Mouse (Mus musculus) small intestine, adult 2 months (tissue): ENCODE results near the gene Acad11. TPM values are rescaled to one million over a fixed set of nuclear protein-coding genes. Genes with fewer than 3 reads are reported as not detected.

Experiments
- H3K27ac ChIP-seq: fragments of 200-500 bp; 2 replicates; pipeline ENCODE4 v1.5.1; 2012; ENCODE audit warnings: low read depth, low read length, control low read depth, inconsistent platforms; ENCODE audit not compliant: insufficient read depth
- H3K27me3 ChIP-seq: fragments of 200-500 bp; 2 replicates; pipeline ENCODE4 v1.6.1; 2012; ENCODE audit warnings: mild to moderate bottlenecking, moderate library complexity, low read length, inconsistent platforms; ENCODE audit not compliant: control insufficient read depth, insufficient read depth
- H3K36me3 ChIP-seq: fragments of 200-500 bp; 2 replicates; pipeline ENCODE4 v1.6.1; 2012; ENCODE audit warnings: mild to moderate bottlenecking, low read length, control low read depth, inconsistent platforms; ENCODE audit not compliant: control insufficient read depth, insufficient read depth
- H3K4me1 ChIP-seq: fragments of 200-500 bp; 2 replicates; pipeline ENCODE4 v1.6.1; 2012; ENCODE audit warnings: low read length, inconsistent platforms, mixed read lengths; ENCODE audit not compliant: control insufficient read depth, insufficient read depth, insufficient read length
- H3K4me3 ChIP-seq: fragments of 200-500 bp; 2 replicates; pipeline ENCODE4 v1.5.1; 2012; ENCODE audit warnings: low read depth, mild to moderate bottlenecking, control low read depth, inconsistent platforms, low read length, moderate library complexity
- CTCF ChIP-seq: fragments of 200-500 bp; IDR thresholded peaks from 2 replicates; pipeline ENCODE4 v1.5.1; 2012; ENCODE audit warnings: low read depth, mild to moderate bottlenecking, control low read depth, inconsistent platforms, low read length, moderate library complexity, mixed read lengths; ENCODE audit not compliant: insufficient replicate concordance, insufficient read length; ENCODE audit errors: extremely low read depth
- POLR2A ChIP-seq: fragments of 200-500 bp; IDR thresholded peaks from 2 replicates; pipeline ENCODE4 v1.6.1; 2012; ENCODE audit warnings: low read depth, mild to moderate bottlenecking, control low read depth, inconsistent platforms, low read length, moderate library complexity
- WGBS: fragments of 180-500 bp; shearing (Covaris S2); methylation state at CpG from one replicate; pipeline ENCODE4 v1.1.7; 2018; 5-methylcytosine and 5-hydroxymethylcytosine counted together
- polyA plus RNA-seq: library from polyadenylated mRNA; depleted of rRNA; stranded (reverse); fragments of >200 nt; gene quantifications from 2 replicates; pipeline ENCODE4 v1.2.3, GENCODE M21; 2012

The Acad11 gene
- polyA plus RNA-seq, 1 experiment: 54.6 TPM

- H3K4me1 ChIP-seq: no peaks in the 10 kb centered on the region
- H3K36me3 ChIP-seq: no peaks in the 10 kb centered on the region
- H3K4me3 ChIP-seq: no peak overlapping the region
- H3K27me3 ChIP-seq: no peaks in the 10 kb centered on the region
- WGBS: 82% methylated on average over 8 of the region's 8 CpGs
- no peak overlapping the region for H3K27ac ChIP-seq
- TF ChIP-seq CTCF (peak; percentile 58; the same call in 1 of the 2 replicates), POLR2A (no peak)
These were observed 81.3 kb downstream of the Acad11 start for GRCm38 (mm10) chr9:104144314-104144996.

- Histone ChIP-seq H3K27me3 (no peaks in the 10 kb centered on the region), H3K4me3 (no peak overlapping the region), H3K4me1 (no peaks in the 10 kb centered on the region), H3K36me3 (peaks cover 8% of the 10 kb centered on the region), H3K27ac (no peak overlapping the region)
- 51% methylated on average over 7 of the region's 7 CpGs for WGBS
- TF ChIP-seq POLR2A: no peak
- TF ChIP-seq CTCF: no peak
These were observed 83.5 kb downstream of the Acad11 start for GRCm38 (mm10) chr9:104146683-104147082.

- Histone ChIP-seq H3K27me3 (no peaks in the 10 kb centered on the region), H3K36me3 (peaks cover 27% of the 10 kb centered on the region), H3K4me1 (no peaks in the 10 kb centered on the region), H3K27ac (no peak overlapping the region), H3K4me3 (no peak overlapping the region)
- TF ChIP-seq POLR2A (no peak), CTCF (no peak)
- 93% methylated on average over 7 of the region's 7 CpGs for WGBS
These were observed 85.8 kb downstream of the Acad11 start for GRCm38 (mm10) chr9:104148969-104149368.

GRCm38 (mm10) chr9:104152121-104152520 lies 88.9 kb downstream of the Acad11 start:
- no peak for TF ChIP-seq CTCF
- Histone ChIP-seq H3K27me3 (no peaks in the 10 kb centered on the region), H3K4me1 (no peaks in the 10 kb centered on the region), H3K36me3 (peaks cover 56% of the 10 kb centered on the region), H3K4me3 (no peak overlapping the region), H3K27ac (no peak overlapping the region)
- 91% methylated on average over 7 of the region's 7 CpGs for WGBS

GRCm38 (mm10) chr9:104155100-104155715 lies 92.0 kb downstream of the Acad11 start:
- no peak for TF ChIP-seq CTCF
- TF ChIP-seq POLR2A: no peak
- H3K36me3 ChIP-seq: peaks cover 80% of the 10 kb centered on the region

GRCm38 (mm10) chr9:104156506-104156905 lies 93.3 kb downstream of the Acad11 start:
- peaks cover 86% of the 10 kb centered on the region for H3K36me3 ChIP-seq

More at GRCm38 (mm10) chr9:104155100-104155715, 92.0 kb downstream of the Acad11 start:
- Histone ChIP-seq H3K27ac (no peak overlapping the region), H3K4me3 (no peak overlapping the region), H3K4me1 (no peaks in the 10 kb centered on the region), H3K27me3 (no peaks in the 10 kb centered on the region)
- WGBS: 95% methylated on average over 14 of the region's 14 CpGs

GRCm38 (mm10) chr9:104157291-104157690 lies 94.1 kb downstream of the Acad11 start:
- WGBS: 92% methylated on average over 7 of the region's 7 CpGs
- no peak overlapping the region for H3K4me3 ChIP-seq
- H3K4me1 ChIP-seq: no peaks in the 10 kb centered on the region
- H3K27ac ChIP-seq: no peak overlapping the region
- H3K36me3 ChIP-seq: peaks cover 88% of the 10 kb centered on the region
- no peak for TF ChIP-seq POLR2A
- no peak for TF ChIP-seq CTCF
- no peaks in the 10 kb centered on the region for H3K27me3 ChIP-seq

More at GRCm38 (mm10) chr9:104156506-104156905, 93.3 kb downstream of the Acad11 start:
- no peak overlapping the region for H3K4me3 ChIP-seq
- no peak overlapping the region for H3K27ac ChIP-seq
- no peaks in the 10 kb centered on the region for H3K27me3 ChIP-seq
- no peaks in the 10 kb centered on the region for H3K4me1 ChIP-seq
- WGBS: 95% methylated on average over 8 of the region's 8 CpGs
- TF ChIP-seq CTCF (no peak), POLR2A (no peak)

- H3K4me1 ChIP-seq: no peaks in the 10 kb centered on the region
- peaks cover 86% of the 10 kb centered on the region for H3K36me3 ChIP-seq
- no peaks in the 10 kb centered on the region for H3K27me3 ChIP-seq
- H3K4me3 ChIP-seq: no peak overlapping the region
- no peak overlapping the region for H3K27ac ChIP-seq
- 61% methylated on average over 7 of the region's 7 CpGs for WGBS
- TF ChIP-seq POLR2A (no peak), CTCF (no peak)
These were observed 97.9 kb downstream of the Acad11 start for GRCm38 (mm10) chr9:104161117-104161516.
